Mouse (Mus musculus) liver, adult 2 months (tissue): ENCODE data around the gene Atxn1.

Experiments used
- CTCF ChIP-seq: fragments of 200-500 bp; IDR thresholded peaks from 2 replicates; pipeline ENCODE4 v1.5.1; 2011; ENCODE audit warnings: low read depth, low read length, control low read depth
- POLR2A ChIP-seq: fragments of 200-500 bp; IDR thresholded peaks from 2 replicates; pipeline ENCODE4 v1.6.1; 2011; ENCODE audit warnings: low read length, control low read depth; ENCODE audit not compliant: insufficient read depth; ENCODE audit errors: extremely low read depth

DNA sequence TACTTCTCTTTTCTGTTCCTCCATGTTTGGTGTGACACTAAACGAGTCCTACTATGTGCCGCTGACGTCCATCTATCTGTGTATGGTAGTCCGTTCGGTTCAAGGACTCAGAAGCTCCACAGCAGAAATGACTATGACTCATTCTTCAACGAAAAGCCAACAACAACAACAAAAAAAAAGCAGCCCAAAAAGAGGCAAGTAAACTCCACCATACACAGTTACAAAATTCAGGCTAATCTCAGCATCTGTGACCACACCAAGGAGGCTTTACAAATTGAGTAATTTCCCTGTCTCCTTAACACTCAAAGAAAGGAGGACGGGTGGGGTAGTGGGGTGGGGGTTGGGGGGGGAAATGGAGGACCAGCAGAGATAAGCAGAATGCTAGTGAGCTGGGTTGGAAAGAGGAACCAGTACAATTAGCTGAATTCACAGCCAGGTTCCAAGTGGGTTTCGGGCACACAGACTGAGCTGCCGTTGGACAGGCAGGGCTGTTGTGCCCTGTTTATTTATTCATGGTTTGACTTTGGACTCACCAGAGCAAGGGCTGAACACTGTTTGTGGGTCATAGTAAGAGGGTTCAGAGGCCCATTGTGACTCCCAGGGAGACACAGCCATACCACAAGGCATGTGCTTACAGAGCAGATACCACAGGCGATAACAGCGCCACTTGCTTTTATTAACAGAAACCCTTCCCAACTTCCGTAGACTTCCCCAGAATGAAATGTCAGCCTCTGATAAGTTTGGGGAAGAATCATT lies 61.1 kb downstream of the Atxn1 start:
- no peak for TF ChIP-seq CTCF
- TF ChIP-seq POLR2A, result no peak
